Mouse (Mus musculus): ENCODE results near the gene Cxcl13.

DNA sequence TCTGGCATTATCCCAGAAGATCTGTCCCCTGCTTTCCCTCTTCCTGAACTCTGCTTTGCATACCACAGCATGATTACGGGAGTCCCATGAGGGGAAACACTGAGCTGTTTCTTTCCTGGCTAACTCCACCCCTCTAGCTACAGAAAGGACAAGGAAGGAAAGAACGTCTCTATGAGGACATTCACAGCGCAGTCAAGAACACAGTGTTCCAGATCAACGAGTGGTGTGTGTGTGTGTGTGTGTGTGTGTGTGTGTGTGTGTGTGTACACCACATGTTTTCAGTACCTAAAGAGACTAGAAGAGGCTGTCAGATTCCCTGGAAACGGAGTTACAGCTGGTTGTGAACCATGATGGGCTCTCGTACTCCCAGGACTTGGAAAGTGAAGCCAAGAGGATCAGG, 38.3 kb upstream of the Cxcl13 start:
- TF ChIP-seq CTCF (IDR thresholded peaks at IDR 0.05; ENCODE audit: low read depth) (no peak), EP300 (optimal IDR thresholded peaks at IDR 0.05) (no peak)
